Mouse (Mus musculus) olfactory bulb, adult 2 months (tissue): ENCODE results near the gene Cdk10.

Experiments used
- CTCF ChIP-seq: fragments of 200-500 bp; IDR thresholded peaks from 2 replicates; pipeline ENCODE4 v1.5.1; 2012; ENCODE audit warnings: low read depth, mild to moderate bottlenecking, low read length, moderate library complexity; ENCODE audit not compliant: insufficient read depth
- POLR2A ChIP-seq: fragments of 200-500 bp; IDR thresholded peaks from 2 replicates; pipeline ENCODE4 v1.6.1; 2012; ENCODE audit warnings: mild to moderate bottlenecking, low read depth, low read length, moderate library complexity; ENCODE audit not compliant: insufficient read depth

GRCm38 (mm10) chr8:123212321-123213117, 12.1 kb upstream of the Cdk10 start, which contains the start of the genes Chmp1a and Spata33:
- TF ChIP-seq CTCF (peak; percentile 88), POLR2A (peak; percentile 90)
